Mouse (Mus musculus) retina, postnatal 1 day (tissue): ENCODE data around the gene Gpam.

ENCODE experiments used
- DNase-seq: peaks from one replicate; pipeline ENCODE4 v3.0.0-alpha.2; 2012

Gpam gene

DNA sequence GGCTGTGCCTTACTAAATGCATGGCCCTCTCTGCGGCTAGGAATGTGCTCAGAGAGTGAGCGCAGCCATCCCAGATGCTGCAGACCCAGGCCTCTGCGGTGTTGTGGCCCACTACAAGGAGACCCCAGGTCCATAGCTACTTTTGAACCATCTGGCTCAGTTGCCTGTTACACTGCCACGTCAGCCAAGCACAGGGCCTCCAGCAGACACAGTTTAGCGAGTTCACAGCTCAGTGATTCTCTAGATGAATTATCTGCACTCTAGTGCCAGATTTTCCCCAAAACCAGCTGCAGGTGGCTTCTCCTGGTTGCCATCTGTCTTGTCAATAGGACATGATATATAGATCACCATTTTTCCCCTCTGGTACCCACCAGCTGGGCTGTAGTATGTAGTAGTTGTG, 69.6 kb downstream of the Gpam start:
- DNase-seq, result no peak

DNA sequence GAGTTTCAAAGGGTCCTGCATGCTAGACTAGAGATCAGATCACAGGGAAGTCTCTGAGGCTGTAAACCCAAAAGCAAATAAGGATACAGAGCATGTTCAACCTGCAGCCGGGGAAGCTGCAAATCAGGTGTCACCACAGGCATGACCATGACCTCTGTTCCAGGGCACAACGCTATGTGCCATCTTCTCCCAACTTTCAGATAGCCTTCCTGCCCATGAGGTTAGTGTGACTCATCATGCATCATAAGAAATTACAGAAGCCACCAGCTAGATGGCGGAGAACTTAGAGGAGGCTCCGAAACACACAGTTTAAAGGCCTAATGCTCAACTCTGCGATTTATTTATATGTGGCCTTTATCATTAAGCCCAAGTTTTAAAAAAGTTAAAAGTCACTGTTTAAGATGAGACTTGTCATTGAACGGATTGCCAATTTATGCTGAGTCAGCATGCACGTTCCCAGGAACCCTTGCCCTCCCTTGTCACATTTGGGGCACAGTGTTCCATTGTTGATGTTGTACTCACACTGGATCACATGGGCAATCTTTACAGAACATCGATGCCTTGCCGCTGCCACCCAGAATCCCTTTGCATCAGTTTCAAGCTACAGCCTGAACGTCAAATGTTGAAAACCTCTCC, 71.3 kb downstream of the Gpam start:
- DNase-seq, result no peak

DNA sequence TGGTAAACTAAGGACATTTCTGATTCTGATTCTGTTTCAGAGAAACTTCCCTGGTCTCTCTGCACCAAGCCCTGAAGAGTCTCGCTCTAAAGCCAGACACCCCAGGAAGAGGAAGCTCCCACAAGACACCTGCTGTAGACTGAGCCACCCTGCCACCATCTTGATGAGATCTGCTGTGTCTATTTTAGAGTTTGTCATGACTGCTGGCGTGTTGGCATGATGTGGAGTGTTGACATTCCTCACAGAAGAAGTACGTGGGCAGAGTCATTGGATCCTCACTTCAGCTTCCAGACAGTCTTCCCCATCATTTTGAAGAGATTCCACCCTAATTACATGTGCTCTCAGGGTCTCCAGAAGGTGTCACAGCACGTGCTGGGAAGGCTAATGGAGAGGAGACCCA, 73.9 kb downstream of the Gpam start:
- DNase-seq, result no peak

DNA sequence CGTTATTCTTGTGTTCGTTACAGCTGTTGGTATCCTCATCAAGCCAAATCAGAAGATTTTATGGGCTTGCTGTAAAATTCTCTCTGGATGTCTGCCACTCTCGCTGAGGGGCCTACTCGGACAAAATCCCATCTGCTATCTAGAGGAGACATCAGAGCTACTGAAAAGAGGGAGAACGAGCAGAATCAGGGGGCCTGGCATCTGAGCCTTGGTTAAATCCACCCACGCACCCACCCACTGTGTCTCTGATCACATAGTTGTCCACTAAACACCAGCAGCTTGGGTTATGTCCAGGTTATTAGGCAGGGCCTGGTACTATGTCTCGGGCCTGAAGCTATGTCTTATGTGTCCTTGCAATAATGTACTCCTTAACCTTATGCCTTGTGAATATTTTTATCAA, 89.6 kb downstream of the Gpam start:
- no peak for DNase-seq

DNA sequence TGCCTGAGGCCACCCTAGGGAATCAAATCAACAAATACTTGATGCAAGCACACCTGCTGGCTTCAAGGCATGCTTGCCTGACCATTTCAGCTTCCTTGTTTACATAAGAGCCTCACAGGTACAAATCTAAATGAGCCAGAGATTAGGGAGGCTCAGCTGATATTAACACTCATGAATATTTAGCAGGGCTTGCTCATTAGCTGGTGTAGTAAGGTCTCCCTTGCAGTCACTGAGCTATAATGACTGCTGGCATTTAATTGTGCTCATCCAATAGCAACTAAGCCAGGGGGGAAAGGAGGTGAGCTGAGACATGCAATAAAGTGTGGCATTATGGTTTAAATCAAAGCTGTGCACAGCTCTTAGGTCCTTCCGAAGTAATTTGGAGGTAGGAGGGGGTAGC, 108.2 kb downstream of the Gpam start:
- DNase-seq, result peak; percentile 54
